Mouse (Mus musculus): ENCODE data around the gene Rad23a. TPM values are rescaled to one million over a fixed set of nuclear protein-coding genes. Genes with fewer than 3 reads are reported as not detected.
A peak's percentile ranks its signal among the peaks of the same experiment; 100 is the strongest.
"Not testable (repeated sequence)": the region's sequence is repeated elsewhere in the genome, so short reads cannot be mapped to it uniquely, and the experiment has no call there.

Gene Rad23a
- total and polyA plus RNA-seq, 3 experiments, result 77.3 to 87.6 (median 85.1) TPM

DNA sequence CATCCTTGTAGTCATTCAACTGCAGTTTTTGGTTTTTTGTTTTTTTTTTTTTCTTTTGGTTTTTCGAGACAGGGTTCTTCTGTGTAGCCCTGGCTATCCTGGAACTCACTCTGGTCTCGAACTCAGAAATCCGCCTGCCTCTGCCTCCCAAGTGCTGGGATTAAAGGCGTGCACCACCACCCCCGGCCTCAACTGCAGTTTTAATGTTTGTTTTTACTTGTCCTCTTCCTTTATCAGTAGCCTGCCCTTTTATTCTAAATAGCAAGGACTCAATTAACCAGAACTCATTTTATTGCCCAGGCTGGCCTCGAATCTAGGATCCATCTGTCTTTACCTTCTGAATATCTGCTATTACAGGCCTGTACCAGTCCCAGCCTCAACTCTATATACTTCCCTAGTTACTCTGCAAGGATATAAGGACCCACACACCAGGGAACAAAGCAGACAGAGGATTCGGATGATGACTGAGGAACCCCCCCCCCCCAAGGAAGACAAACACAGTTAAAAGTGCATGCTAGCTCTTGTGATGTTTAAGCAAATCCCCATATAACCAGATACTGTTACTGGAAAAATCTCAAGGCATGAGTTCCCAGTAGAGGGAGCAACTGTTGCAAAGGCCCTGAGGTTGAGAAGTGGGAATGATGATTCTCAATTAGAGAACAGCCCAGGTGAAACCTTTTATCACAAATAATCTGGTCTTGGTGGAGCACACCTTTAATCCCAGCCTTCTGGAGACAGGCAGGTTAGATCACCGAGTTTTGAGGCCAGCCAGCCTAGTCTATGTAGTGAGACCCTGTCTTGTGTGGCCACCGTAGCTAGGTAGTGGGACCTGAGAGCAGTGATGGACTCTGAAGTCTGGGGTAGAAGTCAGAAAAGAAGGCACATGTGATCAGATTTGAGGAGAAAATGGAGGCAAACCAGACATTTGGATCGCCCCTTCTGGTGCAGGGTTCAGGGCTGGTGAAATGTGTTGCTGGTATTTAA lies 7.4 kb downstream of the Rad23a start:
- H3K27me3 ChIP-seq (ENCODE audit: control insufficient read depth, insufficient read depth, low read length), result no peaks in the 10 kb centered on the region
- intact Hi-C loops (cut with DNase I), result loop anchor here (2.0 kb wide), 1 partner anchor 24 kb away; the partner anchor contains the start of gene Farsa
- H3K79me2 ChIP-seq (replicated peaks; ENCODE audit: control insufficient read depth, insufficient read depth, low read length), result no peaks in the 10 kb centered on the region
- no peaks in the 10 kb centered on the region; the same call in 1 of the 2 replicates for H3K4me1 ChIP-seq (ENCODE audit: control insufficient read depth, insufficient read depth, low read length)
- 0 out of 2 replicates have a peak, but pooled peaks have one; percentile 17 for TF ChIP-seq CTCF (IDR thresholded peaks at IDR 0.05)
- no peak for TF ChIP-seq POLR2A (IDR thresholded peaks at IDR 0.05; ENCODE audit: insufficient read depth, low read depth, low read length)
- H3K9ac ChIP-seq (ENCODE audit: low read depth, low read length), result peak overlapping the region; percentile 98
- H3K27ac ChIP-seq, result peak overlapping the region; percentile 94
- peaks cover 2% of the 10 kb centered on the region; the same call in 1 of the 2 replicates for H3K36me3 ChIP-seq (ENCODE audit: control insufficient read depth, insufficient read depth, low read length)
- DNase-seq, result no peak
- peak overlapping the region; percentile 89 for H3K4me3 ChIP-seq
- 46% methylated on average over 10 of the region's 10 CpGs for WGBS

DNA sequence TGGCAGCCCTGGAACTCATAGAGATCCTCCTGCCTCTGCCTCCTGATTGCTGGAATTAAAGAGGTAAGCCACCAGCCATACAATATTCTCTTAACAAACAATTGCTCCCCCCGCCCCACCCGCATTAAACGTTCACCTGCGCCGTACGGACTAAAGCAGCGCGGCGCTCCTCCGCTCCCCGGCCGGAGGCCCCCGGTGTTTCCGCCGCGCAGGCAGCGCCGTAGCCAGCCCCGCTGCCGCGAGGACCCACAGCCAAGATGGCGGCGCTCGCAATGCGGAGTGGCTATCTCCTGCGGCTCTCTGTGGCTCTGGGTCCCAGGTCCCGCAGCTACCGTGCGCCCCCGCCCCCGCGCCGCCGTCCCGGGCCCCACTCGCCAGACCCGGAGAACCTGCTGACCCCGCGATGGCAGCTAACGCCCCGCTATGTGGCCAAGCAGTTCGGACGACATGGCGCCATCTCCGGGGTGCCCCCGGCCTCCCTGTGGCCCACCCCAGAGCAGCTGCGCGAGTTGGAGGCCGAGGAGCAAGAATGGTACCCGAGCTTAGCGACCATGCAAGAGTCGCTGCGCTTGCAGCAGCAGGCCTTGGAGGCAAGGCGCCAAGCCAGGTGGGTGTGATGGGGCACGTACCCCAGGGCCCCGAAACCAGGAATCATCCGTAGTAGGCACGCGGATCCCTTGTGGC lies 8.3 kb downstream of the Rad23a start:
- WGBS, result under 1% methylated on average over 59 of the region's 59 CpGs
- intact Hi-C loops (cut with DNase I), result loop anchor here (2.0 kb wide), 1 partner anchor 25 kb away; the partner anchor contains the start of gene Farsa

DNA sequence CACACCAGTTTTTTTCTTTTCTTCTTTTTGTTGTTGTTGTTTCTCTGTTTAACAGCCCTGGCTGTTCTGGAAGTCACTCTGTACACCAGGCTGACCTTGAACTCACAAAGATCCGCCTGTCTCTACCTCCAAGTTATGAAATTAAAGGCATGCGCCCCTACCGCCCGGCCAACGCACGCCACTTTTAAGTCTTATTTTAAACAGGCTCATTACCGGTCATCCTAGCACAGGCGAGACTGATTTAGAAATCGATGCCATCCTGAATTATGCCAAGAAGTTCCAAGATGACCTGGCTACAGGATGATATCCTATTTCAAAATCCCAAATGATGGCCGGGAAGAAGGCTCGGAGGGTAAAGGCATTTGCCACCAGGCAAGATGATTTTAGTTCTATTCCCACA lies 9.0 kb downstream of the Rad23a start, which contains the start of gene Gadd45gip1:
Gene Gadd45gip1, plus strand, starts transcription at position 33 of the 400 bp plus-strand sequence.
- peak within 1 kb of the TSS; percentile 89 for H3K4me3 ChIP-seq
- intact Hi-C loops (cut with DNase I), result no loop called here
- H3K4me1 ChIP-seq (ENCODE audit: control insufficient read depth, insufficient read depth, low read length), result no peaks in the 10 kb centered on the region; the same call in 1 of the 2 replicates
- H3K27me3 ChIP-seq (ENCODE audit: control insufficient read depth, insufficient read depth, low read length), result no peaks in the 10 kb centered on the region
- H3K9ac ChIP-seq (ENCODE audit: low read depth, low read length), result peak within 1 kb of the TSS; percentile 98
- H3K79me2 ChIP-seq (replicated peaks; ENCODE audit: control insufficient read depth, insufficient read depth, low read length), result no peaks in the 10 kb centered on the region
- H3K36me3 ChIP-seq (ENCODE audit: control insufficient read depth, insufficient read depth, low read length), result peaks cover 2% of the 10 kb centered on the region; the same call in 1 of the 2 replicates
- peak; percentile 52 to 65 for DNase-seq
- H3K27ac ChIP-seq, result peak within 1 kb of the TSS; percentile 94
- TF ChIP-seq POLR2A (IDR thresholded peaks at IDR 0.05; ENCODE audit: insufficient read depth, low read depth, low read length) (no peak), CTCF (IDR thresholded peaks at IDR 0.05) (peak; percentile 59), EP300 (IDR thresholded peaks at IDR 0.05; ENCODE audit: insufficient read depth, low read depth, low read length) (0 out of 2 replicates have a peak, but pooled peaks have one; percentile 16)
- 33% methylated on average over 11 of the region's 11 CpGs for WGBS

More for the DNA sequence above, 8.3 kb downstream of the Rad23a start:
- no peaks in the 10 kb centered on the region for H3K27me3 ChIP-seq (ENCODE audit: control insufficient read depth, insufficient read depth, low read length)
- H3K36me3 ChIP-seq (ENCODE audit: control insufficient read depth, insufficient read depth, low read length), result peaks cover 2% of the 10 kb centered on the region; the same call in 1 of the 2 replicates
- H3K27ac ChIP-seq, result peak overlapping the region; percentile 94
- no peaks in the 10 kb centered on the region; the same call in 1 of the 2 replicates for H3K4me1 ChIP-seq (ENCODE audit: control insufficient read depth, insufficient read depth, low read length)
- H3K79me2 ChIP-seq (replicated peaks; ENCODE audit: control insufficient read depth, insufficient read depth, low read length), result no peaks in the 10 kb centered on the region
- DNase-seq, result peak; percentile 87 to 91
- TF ChIP-seq CTCF (IDR thresholded peaks at IDR 0.05) (no peak), POLR2A (IDR thresholded peaks at IDR 0.05; ENCODE audit: insufficient read depth, low read depth, low read length) (peak; percentile 76), EP300 (IDR thresholded peaks at IDR 0.05; ENCODE audit: insufficient read depth, low read depth, low read length) (no peak)
- H3K4me3 ChIP-seq, result peak overlapping the region; percentile 89
- H3K9ac ChIP-seq (ENCODE audit: low read depth, low read length), result peak overlapping the region; percentile 98

DNA sequence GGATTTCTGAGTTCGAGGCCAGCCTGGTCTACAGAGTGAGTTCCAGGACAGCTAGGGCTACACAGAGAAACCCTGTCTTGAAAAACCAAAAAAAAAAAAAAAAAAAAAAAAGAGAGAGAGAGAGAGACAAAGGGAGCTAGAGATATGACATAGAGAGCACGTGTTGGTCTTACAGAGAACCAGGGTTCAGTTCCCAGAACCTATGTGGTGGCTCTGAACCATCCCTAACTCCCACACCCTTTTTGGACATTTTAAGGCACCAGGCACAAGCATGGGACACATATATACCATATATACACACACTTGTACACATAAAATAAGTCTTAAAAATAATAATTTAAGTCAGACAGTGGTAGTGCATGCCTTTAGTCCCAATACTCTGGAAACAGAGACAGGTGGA lies 13.9 kb downstream of the Rad23a start:
- H3K27me3 ChIP-seq (ENCODE audit: control insufficient read depth, insufficient read depth, low read length); H3K79me2 ChIP-seq (replicated peaks; ENCODE audit: control insufficient read depth, insufficient read depth, low read length); DNase-seq; H3K36me3 ChIP-seq (ENCODE audit: control insufficient read depth, insufficient read depth, low read length); H3K4me1 ChIP-seq (ENCODE audit: control insufficient read depth, insufficient read depth, low read length); H3K27ac ChIP-seq; H3K4me3 ChIP-seq; H3K9ac ChIP-seq (ENCODE audit: low read depth, low read length); intact Hi-C loops (cut with DNase I): not testable (repeated sequence)
- 89% methylated on average over 2 of the region's 2 CpGs for WGBS

DNA sequence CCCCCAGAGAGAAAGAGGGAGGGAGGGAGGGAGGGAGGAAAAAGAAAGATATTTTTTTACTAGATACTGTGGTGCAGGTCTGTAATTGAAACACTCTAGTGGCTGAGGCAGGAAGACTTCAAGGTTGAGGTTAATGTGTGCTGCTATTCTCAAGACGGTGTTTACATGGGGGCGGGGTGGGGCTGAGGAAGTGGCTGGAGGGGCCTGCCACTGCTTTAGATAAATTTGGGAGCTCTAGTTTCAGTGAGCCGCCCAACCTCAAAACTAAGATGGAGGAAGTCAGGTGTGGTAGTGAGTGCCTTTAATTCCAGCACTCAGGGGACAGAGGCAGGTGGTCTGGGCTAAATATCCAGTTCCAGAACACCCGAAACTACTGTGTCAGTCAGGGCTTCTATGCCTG lies 14.8 kb downstream of the Rad23a start:
- H3K9ac ChIP-seq (ENCODE audit: low read depth, low read length), result no peak overlapping the region
- no peak overlapping the region for H3K4me3 ChIP-seq
- TF ChIP-seq CTCF (IDR thresholded peaks at IDR 0.05), result no peak
- TF ChIP-seq POLR2A (IDR thresholded peaks at IDR 0.05; ENCODE audit: insufficient read depth, low read depth, low read length), result no peak
- TF ChIP-seq EP300 (IDR thresholded peaks at IDR 0.05; ENCODE audit: insufficient read depth, low read depth, low read length), result no peak
- no peaks in the 10 kb centered on the region for H3K27me3 ChIP-seq (ENCODE audit: control insufficient read depth, insufficient read depth, low read length)
- no peak for DNase-seq
- H3K27ac ChIP-seq, result no peak overlapping the region
- WGBS, result 63% methylated on average over 4 of the region's 4 CpGs
- no peaks in the 10 kb centered on the region for H3K36me3 ChIP-seq (ENCODE audit: control insufficient read depth, insufficient read depth, low read length)
- H3K79me2 ChIP-seq (replicated peaks; ENCODE audit: control insufficient read depth, insufficient read depth, low read length), result no peaks in the 10 kb centered on the region
- intact Hi-C loops (cut with DNase I), result no loop called here
- no peaks in the 10 kb centered on the region for H3K4me1 ChIP-seq (ENCODE audit: control insufficient read depth, insufficient read depth, low read length)

Data from heart, adult 2 months (tissue).